Mouse (Mus musculus) cerebellum, adult 9-11 months (tissue): ENCODE measurements around the gene Crocc2.
A peak's percentile ranks its signal among the peaks of the same experiment; 100 is the strongest.
"Not testable (repeated sequence)": the region's sequence is repeated elsewhere in the genome, so short reads cannot be mapped to it uniquely, and the experiment has no call there.

Experiments
- DNase-seq: peaks from one replicate; pipeline ENCODE4 v3.0.0; 2022

The Crocc2 gene

DNA sequence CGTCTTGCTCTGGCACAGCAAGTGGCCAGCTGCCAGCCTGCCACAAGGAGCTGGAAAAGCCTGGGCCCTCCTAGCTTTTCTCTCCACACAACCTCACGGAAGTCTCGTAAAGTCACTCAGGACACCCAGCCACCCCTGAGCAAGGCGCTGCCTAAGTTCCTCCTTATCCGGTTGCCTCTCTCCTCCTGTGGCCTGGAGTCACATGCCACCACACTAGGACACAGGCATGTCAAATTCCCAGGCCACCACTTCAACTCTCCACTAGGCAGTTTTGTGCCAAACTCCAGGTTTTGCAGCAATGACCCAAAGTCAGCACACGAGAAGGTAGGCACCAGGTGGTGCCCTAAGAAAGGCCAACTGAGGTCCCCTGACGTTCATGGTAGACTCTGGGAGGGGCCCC lies 5.9 kb upstream of the Crocc2 start:
- DNase-seq, result no peak

DNA sequence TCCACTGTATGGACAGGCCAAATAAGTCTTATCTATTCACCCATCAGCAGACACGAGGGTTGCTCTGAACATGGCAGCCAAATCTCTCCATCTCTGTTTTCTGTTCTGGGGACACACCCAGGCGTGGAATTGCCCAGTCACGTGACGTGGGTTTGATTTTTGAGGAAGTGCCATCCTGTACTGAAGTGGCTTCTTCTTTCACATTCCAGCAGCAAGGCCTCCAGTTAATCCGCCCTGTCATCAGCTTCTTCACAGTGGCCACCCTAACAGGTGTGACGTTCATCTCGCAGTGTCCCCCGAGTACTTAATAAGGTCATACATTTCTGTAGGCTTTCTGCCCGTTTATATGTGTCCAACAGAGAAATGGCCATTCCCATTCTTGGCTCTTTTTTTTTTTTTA lies 3.1 kb upstream of the Crocc2 start:
- DNase-seq, result no peak

DNA sequence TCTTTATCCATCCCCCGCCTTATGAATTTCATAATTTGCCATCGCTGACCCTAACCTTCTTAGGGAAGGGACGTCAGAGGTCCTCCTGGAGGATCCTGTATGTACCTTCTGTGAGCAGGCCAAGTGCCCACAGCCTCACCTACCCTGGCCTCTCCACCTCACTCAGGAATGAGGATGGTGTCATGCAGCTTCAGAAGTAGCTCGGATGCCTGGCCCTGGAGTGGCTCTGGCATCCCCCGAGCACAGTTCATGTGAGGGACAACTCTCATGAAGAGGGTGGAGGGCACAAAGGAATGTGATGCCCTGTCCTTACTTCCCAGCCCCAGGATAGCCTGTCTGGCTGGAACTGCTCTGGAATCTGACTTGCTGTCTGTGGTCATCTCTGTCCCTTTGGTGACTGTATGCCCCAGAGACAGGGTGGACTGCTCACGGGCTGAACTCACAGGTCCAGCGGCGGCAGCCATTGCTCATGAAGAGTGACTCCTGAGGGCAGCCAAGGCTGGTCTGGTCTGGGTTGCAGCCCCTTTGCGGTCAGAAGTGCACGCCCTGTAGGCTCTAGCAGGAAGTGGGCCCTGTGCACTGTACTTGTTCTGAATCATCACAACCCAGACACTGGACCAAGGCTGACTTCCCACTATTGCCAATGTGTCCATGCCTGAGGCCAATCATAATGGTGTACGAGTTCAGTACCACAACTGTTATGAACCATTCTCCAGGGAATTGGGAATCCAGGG lies 2.0 kb upstream of the Crocc2 start:
- no peak for DNase-seq

DNA sequence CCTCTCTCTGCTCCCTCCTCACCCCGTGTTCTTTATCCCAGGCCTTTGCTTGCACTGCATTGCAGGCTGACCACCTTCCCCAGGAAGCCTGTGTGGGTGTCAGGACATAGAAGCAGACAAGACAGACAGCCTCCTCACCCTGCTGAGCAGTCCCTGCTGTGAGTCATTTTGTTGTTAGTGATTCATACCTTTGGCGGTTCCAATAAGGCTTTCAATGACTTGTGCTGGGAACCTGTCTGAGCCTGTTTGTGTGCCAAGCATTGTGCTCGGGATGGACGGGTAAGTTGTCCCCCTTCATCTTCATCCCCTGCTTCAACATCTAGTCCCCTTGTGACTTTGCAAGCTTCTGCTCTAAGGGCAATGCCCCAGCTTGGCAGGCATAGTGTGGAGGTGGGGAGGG lies 5.1 kb downstream of the Crocc2 start:
- no peak for DNase-seq

DNA sequence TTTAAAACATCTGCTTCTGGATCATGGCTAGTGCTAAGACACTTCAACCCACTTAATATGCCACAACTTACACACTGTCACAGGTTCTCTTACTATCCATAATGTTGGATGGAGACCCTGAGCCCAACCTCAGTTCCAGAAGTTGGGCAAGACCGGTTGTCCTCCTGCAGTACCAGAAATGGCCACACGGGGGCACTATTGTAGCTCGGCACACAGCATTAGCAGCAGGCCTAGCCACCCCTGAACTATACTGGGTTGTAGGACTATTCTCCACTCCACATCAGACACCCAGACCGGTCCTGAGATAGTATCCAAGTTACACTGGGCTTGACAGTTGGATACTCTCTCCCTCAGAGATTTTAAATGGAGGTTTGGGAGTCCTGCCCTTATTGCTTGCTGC lies 5.9 kb downstream of the Crocc2 start:
- peak; percentile 57 for DNase-seq

DNA sequence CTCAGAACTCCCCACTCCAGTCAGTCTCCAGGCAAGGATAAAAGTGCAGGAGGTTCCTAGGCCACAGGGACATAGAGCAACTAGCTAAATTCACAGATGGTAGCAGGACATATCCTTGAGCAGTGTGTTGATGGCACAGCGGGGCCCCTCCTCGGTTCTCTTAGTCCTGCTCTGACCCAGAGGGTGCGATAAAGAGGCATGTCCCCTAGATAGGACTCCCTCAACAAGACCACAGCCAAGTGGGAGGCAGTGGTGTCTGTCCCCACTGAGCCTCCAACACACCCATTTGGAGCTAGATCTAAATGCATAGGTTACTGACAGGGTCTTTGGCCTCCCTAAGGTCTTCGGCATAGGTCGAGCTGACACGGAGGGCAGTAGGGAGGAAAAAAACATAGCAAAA lies 7.3 kb downstream of the Crocc2 start:
- DNase-seq, result no peak

DNA sequence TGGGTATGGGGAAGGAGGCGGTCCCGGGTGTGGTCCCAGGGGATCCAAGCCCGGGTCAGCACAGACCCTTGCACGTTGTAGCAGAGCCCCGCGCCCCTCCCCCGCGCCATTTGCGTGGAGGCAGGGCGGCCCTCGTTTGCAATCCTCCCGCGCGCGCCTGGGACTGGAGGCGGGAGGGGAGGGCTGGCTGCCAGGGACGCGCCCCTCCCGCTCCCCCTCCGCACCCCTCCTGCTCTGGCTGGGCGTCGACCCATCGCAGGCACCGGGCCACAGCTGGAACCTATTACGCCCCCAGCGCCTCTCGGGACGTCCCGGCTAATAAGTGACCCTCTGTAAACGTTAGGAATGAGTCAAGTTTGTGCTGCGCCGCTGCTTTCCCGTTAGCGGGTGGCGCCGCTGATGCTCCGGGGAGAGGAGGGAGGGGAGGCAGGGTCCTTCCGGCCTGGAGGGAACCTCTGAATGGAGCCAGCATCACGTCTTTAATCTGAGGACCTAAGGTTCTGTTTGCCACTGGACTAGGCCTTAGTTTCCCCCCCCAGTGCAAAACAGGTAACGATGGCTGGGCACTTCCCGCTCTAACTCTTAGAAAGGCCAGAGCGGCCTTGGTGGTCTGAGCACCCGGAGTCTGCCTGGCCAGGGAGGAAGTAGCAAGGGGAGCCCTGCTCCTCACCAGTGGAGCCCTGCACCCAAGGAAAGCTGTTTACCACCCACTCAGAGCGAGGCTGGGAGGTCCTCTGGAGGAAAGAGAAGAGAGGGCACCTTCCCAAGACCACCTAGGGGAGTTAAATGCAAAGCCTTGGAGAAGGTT lies 8.2 kb downstream of the Crocc2 start:
- peak; percentile 17 for DNase-seq

DNA sequence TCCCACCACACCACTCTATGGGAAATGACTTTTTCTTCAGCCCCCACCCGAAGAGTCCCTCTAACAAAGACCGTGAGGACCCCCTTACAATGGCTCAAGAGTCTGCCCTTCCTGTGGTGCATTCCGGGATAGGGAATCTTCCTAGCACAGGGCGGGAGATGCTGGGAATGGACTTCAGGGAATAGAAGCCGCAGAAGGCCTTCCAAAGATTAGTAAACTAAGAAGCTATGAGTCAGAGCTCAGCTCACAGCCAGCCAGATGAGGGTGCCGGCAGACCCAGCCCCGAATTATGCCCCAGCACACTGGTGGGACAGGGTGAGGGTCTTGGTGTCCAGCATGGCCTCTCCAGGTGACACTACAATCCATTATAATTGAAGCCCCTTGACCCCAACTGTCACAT lies 13.8 kb downstream of the Crocc2 start:
- DNase-seq, result no peak

DNA sequence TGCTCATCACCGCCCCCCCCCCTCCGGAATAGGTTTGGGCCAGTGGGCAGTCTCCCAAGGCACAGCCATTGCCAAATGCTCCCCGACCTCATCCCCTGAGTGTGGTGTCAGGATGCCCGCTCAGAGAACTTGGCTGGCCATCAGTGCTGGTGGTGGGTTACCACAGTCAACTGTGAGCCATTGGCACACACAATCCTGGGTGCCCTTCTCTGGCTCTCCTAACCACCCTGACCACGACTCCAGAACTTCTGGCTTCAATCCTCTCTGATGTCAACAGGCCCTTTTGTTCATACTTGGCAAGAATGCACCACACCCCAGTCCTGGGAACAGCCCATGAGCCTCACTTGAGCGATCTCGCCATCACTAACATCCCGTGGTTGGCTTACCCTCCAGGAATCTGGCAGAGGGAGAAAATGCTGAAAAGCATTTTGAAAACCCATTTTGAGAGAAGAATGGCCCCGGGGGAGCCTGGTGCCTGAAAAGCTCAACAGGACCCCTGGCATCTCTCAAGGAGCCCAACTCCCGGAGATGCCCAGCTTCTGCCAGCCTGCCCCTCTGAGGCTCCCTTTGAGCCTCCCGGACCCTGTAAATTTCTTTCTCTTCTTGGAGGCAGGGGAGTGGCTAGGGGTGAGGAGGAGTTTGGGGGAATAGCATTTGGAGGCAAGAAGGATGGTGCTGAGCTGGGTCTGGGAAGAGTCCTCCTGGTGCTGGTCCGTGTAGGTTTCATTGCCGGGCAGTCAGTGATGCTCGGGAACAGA lies 15.7 kb downstream of the Crocc2 start:
- DNase-seq, result peak; percentile 55

DNA sequence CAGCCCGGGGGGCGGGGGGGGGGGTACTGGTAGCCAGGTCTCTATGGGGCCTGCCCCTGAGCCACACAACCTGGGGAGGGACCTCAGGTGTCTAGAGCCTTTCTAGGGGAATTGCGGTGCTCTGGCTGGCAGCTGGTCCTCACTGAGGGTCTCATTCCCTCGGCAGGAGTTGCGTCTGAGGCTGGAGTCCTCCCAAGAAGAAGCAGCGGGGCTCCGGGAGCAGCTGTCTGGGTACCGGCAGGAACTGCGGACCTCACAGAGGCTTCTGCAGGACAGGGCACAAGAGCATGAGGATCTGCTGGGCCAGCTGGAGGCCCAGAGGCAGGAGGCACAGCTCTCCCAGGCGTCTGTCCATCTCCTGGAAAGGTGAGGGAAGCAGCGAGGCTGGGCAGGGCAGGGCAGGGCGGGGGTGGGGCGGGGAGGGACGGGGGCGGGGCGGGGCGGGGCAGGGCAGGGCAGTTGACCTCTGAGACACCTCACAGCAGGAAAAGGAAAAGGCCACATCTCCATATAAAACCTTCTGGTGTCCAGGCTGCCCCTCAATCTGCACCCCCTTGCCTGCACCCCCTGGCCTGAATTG lies 22.3 kb downstream of the Crocc2 start:
- DNase-seq, result no peak

DNA sequence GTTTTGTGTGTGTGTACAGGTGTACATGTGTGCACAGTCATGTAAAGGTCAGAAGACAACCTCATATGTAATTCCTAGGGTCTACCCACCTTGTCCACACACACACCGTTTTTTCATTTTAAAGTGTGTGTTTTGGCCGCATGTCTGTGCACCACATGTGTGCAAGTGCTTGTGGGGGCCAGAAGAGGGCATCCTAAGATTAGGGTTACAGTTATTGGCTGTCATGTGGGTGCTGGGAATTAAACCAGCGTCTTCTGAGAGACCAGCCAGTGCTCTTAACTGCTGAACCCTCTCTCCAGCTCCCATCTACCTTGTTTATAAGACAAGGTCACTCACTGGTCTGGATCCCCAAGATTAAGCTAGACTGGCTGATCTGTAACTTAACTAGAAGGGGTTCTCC lies 26.4 kb downstream of the Crocc2 start:
- DNase-seq, result no peak

DNA sequence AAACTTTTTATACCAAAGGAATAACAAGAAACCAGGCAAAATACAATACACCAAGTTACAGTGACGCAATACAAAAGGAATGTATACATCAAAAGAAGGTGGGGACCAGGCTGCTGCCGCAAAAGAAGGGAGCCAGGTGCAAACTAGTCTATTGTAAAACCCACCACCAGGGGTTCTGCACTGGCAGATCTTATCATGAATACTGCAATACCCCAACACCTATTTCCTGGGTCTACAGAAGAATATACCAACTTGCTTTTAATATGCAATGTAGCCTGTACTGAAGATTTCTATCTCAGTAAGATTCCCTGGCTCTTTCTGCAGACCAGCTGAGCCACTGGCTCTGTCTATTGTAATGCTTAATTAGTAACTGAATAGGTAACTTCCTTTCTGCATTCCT lies 28.9 kb downstream of the Crocc2 start:
- not testable (repeated sequence) for DNase-seq

DNA sequence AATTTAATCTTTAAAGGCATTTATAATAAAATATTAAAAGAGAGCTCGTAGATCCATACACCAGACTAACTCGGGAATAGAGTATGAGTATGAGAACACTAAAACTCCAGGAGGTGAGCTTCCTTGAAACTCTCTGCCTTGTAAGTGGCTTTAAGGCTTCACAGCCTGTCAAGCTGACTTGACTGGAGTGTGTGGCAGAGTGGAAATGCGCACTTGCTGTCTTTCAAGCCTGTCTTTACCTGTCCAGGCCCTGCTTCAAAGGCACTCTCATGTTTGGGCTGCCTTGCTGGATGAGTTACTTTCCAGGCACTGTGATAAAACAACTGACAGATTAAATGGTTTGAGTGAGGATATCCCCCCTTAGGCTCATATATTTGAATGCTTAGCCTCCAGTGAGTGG lies 29.4 kb downstream of the Crocc2 start:
- DNase-seq, result no peak

DNA sequence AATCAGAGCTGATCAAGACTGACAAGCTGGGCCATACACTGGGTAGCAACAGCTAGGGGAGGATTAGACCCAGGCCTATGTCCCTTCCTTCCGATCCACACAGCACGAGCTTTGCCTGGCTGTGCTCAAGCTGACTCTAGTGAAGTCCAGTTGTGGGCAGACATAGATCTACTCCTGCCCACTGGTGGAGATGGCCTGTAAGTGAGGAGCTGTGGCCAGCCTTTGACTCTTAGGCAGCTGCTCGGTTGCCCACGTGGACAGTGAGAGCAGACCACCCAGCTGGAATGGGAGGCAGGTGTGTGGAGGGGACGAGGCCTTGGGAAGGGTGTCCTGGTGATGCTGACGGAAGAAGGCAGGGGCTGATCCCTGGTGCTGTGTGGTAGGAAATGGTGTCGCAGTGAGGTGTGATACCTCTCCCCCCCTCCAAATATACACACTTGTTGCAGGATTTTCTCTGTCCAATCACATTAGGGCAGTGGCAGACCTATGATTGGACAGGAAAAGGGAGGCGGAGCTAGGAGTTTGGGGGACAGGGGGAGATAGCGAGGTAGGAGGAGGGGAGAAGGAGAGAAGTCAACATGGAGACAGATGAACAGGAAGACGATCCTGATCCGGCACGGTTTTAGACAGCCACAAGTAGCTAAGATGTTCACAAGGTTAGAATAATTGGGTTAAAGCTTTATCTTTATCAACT lies 37.9 kb downstream of the Crocc2 start:
- DNase-seq, result no peak

DNA sequence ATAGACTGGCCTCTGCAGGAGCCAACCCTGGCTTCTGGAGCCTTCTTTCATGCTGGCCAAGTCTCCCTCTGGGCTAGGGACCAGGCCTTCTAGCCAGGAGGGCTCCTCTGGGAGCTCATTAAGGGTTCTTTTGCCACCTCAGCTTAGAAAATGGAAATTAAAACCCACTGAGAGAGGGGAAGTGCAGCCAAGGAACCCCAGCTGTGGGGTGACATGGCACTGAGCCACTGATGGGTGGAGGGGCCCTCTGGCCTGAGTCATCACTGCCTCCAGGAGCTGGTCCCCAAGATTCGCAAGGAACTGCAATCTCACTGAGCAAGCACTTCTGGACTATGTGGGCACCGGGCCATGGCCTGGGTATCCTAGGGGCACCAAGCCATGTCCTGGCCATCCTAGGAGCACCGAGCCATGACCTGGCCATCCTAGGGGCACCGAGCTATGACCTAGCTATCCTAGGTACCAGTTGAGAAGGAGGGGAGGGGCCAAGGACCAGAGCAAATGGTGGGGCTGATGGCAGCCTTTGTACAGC lies 39.1 kb downstream of the Crocc2 start:
- no peak for DNase-seq

DNA sequence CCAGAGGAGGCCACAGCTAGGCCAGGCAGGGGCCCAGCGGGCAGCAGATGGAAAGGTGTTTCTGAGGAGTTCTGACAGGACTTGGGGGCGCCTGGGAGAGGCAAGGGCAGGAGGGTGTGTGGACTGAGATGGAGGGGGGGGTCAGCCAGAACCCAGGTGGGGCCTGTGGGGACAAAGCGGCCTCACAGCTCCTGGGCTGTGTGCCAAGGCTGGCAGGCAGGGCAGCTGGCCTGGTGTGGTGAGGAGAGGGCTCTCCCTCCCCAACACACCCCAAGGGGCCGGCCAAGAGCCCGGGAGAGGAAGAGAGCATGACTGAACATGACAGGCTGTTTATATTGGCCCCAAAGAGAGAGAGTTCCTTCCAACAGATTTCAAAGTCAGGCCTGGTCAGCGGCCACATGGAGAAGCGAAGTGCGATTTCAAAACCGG lies 41.7 kb downstream of the Crocc2 start:
- DNase-seq, result peak; percentile 44

DNA sequence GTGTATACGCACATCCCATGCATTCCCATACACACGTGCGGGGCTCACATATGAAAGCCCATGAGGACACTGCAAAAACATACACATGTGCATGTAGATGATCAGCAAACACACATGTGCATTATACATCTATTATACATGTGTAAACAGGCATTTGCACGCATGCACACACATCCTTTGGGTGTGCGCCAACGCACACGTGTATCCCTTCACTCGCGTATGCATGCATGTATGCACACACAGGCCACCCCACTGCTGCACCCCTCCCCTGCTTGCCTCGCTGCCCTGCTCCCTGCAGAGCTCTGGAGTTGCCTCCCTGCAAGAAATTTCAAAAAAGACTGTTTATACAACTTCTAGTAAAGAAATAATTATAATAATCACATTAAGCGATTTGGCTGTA lies 42.5 kb downstream of the Crocc2 start:
- DNase-seq, result no peak

DNA sequence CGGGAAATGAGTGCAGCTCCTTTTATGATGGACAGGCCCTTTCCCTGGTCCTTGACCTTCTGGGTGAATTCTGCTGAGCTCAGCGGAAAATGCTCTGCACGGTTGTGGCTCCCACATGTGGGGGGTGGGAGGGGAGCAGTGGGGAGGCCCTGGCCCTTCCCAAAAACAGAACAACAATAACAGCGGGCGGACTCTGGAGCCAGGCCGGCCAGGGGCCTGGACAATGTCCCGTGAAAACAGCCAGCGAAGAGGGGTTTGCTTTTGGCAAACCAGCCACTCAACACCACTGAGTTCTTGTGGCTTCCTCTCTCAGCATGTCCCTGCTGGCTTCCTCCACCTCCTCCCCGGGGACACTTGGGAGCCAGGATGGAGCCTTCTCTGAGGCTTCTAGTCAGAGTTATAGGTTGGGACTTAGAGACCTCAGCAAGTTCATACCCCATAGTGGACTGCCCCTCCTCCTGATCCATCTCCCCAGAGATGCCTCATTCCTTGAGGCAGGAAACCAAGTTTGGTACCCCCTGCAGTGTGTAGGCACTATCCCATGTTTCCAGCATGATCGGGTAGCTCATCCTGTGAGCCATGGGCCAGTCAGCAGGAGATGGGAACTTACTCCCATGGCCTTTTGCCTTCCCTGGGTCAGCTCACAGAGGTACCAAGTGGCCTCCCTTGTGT lies 43.2 kb downstream of the Crocc2 start:
- no peak for DNase-seq

DNA sequence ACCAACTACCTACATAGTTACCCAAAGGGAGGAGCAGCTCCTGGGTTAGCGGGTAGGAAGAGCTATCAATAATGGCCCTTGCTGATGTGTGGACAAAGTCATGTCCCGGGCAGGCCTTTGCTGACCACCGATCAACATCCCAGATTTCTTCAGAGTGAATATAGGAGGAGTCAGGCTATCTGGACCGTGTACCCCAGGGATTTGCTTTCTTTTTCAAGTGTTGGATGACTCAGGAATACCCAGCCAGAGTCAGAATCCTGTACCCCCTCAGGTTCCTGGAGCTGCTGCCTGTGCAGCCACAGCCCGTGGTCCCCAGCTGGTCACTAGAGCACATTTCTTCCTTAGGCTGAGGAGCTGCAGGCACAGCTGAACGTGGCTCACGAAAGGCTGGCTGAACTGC lies 43.9 kb downstream of the Crocc2 start:
- DNase-seq, result no peak

DNA sequence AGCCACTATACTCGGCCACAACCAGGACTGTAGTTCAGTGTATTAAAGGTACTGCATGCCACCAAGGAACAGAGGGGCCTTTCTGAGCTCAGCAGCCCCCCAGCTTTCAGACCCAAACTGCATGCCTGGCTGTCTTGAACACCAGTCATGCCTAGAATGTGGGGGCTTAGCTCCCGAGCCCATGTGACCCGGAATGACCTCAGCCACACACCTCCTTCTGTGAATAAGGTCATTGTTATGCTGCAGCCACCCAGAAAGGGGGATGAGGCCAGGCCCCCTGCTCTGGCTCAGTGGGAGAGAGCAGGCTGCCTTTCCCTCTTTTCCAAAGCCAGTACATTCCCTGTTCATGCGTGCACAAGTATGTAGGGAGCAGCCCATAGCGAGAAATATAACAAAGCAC lies 46.1 kb downstream of the Crocc2 start:
- DNase-seq, result no peak

DNA sequence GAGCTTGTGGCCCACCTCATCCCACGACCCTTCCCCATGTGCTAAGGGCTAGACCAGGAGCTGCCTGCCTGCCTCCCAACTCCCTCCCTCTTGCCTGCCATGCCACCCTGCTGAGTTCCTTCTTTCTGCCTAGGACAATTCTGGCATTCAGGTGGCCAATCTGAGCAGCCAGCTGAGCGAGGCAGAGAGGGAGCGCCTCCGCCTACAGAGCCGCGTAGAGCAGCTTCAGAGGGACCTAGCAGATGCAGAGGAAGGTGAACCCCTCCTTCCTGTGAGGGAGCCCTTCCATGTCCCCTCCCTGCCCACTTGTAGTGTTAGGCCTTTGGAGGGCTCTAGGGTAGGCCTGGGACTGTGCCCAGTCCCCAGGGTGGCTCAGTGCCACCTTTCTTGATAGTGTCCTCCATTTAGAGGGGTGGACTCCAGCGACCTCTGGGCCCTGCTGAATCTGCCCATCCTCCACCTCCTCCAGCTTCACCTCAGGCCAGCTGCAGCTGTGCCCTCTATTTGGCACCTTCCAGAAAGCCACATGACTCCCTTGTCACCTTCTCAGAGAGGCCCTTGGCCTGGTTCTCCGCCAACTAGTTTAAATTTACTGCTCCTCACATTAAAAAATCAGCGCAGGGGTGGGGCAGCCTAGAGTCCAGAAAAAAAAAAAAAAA lies 48.4 kb downstream of the Crocc2 start:
- DNase-seq, result no peak
